Mouse (Mus musculus) limb, embryonic 12.5 days (tissue): ENCODE data around the gene Eva1a. TPM values are rescaled to one million over a fixed set of nuclear protein-coding genes. Genes with fewer than 3 reads are reported as not detected.

Source experiments
- ATAC-seq: fragments of 200-750 bp; cut with Nextera tagmentation; 2 replicates; pipeline ENCODE4 v1.8.0; 2017; ENCODE audit warnings: low read depth, moderate TSS enrichment; ENCODE audit not compliant: insufficient number of reproducible peaks, insufficient read depth, low FRiP score, low TSS enrichment
- H3K27ac ChIP-seq: fragments of 300-500 bp; sonication (generic); 2 replicates; pipeline ENCODE4 v1.5.1; 2016; ENCODE audit warnings: mild to moderate bottlenecking, moderate library complexity
- H3K27me3 ChIP-seq: fragments of 300-500 bp; sonication (generic); 2 replicates; pipeline ENCODE4 v1.6.1; 2016; ENCODE audit warnings: mild to moderate bottlenecking, moderate library complexity
- H3K36me3 ChIP-seq: fragments of 300-500 bp; sonication (generic); 2 replicates; pipeline ENCODE4 v1.6.1; 2016; ENCODE audit warnings: mild to moderate bottlenecking, moderate library complexity
- H3K4me1 ChIP-seq: fragments of 300-500 bp; sonication (generic); replicated peaks from 2 replicates; pipeline ENCODE4 v1.6.1; 2016
- H3K4me2 ChIP-seq: fragments of 300-500 bp; sonication (generic); 2 replicates; pipeline ENCODE4 v1.6.1; 2016; ENCODE audit warnings: mild to moderate bottlenecking, moderate library complexity
- H3K4me3 ChIP-seq: fragments of 300-500 bp; sonication (generic); replicated peaks from 2 replicates; pipeline ENCODE4 v1.5.1; 2016; ENCODE audit warnings: mild to moderate bottlenecking
- H3K9ac ChIP-seq: fragments of 300-500 bp; sonication (generic); replicated peaks from 2 replicates; pipeline ENCODE4 v1.6.1; 2016; ENCODE audit warnings: mild to moderate bottlenecking, moderate library complexity
- H3K9me3 ChIP-seq: fragments of 300-500 bp; sonication (generic); 2 replicates; pipeline ENCODE4 v1.6.1; 2016; ENCODE audit warnings: mild to moderate bottlenecking, moderate library complexity
- WGBS: fragments of 180-500 bp; shearing (Covaris S2); methylation state at CpG from one replicate; pipeline ENCODE4 v1.1.7; 2016; 5-methylcytosine and 5-hydroxymethylcytosine counted together
- polyA plus RNA-seq: library from polyadenylated mRNA; unstranded; fragments of >200 nt; fragmentation: Nextera tagmentation; extraction: Ambion mirVana; gene quantifications from 2 replicates; pipeline ENCODE4 v1.2.1, GENCODE M21; 2016

The Eva1a gene
- polyA plus RNA-seq, 1 experiment from 2014 or later: 32.4 TPM

- no peak overlapping the region for H3K9ac ChIP-seq
- H3K27ac ChIP-seq: no peak overlapping the region
- no peak overlapping the region for H3K4me3 ChIP-seq
- no peaks in the 10 kb centered on the region for H3K27me3 ChIP-seq
- 63% methylated on average over 9 of the region's 9 CpGs for WGBS
- no peaks in the 10 kb centered on the region for H3K9me3 ChIP-seq
- no peak overlapping the region for H3K4me2 ChIP-seq
- H3K4me1 ChIP-seq: no peaks in the 10 kb centered on the region
- no peaks in the 10 kb centered on the region for H3K36me3 ChIP-seq
- no peak for ATAC-seq
Observed at GRCm38 (mm10) chr6:82127827-82128226, 87.0 kb downstream of the Eva1a start.

GRCm38 (mm10) chr6:82129630-82130217 lies 88.9 kb downstream of the Eva1a start:
- ATAC-seq: no peak

GRCm38 (mm10) chr6:82132876-82133591 lies 92.2 kb downstream of the Eva1a start:
- no peaks in the 10 kb centered on the region for H3K36me3 ChIP-seq
- H3K4me2 ChIP-seq: no peak overlapping the region
- no peak overlapping the region for H3K27ac ChIP-seq
- no peaks in the 10 kb centered on the region for H3K27me3 ChIP-seq
- no peaks in the 10 kb centered on the region for H3K4me1 ChIP-seq
- WGBS: 77% methylated on average over 13 of the region's 13 CpGs
- H3K9ac ChIP-seq: no peak overlapping the region
- H3K9me3 ChIP-seq: no peaks in the 10 kb centered on the region
- ATAC-seq: no peak
- H3K4me3 ChIP-seq: no peak overlapping the region

More at GRCm38 (mm10) chr6:82129630-82130217, 88.9 kb downstream of the Eva1a start:
- Histone ChIP-seq H3K9ac (no peak overlapping the region), H3K4me1 (no peaks in the 10 kb centered on the region), H3K9me3 (no peaks in the 10 kb centered on the region), H3K4me2 (no peak overlapping the region), H3K4me3 (no peak overlapping the region), H3K36me3 (no peaks in the 10 kb centered on the region), H3K27me3 (no peaks in the 10 kb centered on the region), H3K27ac (no peak overlapping the region)
- WGBS: 77% methylated on average over 9 of the region's 9 CpGs

GRCm38 (mm10) chr6:82133592-82133978 lies 92.7 kb downstream of the Eva1a start:
- H3K9ac ChIP-seq: no peak overlapping the region
- no peaks in the 10 kb centered on the region for H3K4me1 ChIP-seq
- no peak for ATAC-seq
- no peaks in the 10 kb centered on the region for H3K9me3 ChIP-seq
- no peak overlapping the region for H3K27ac ChIP-seq
- no peaks in the 10 kb centered on the region for H3K36me3 ChIP-seq
- H3K4me3 ChIP-seq: no peak overlapping the region
- WGBS: 73% methylated on average over 7 of the region's 7 CpGs
- no peaks in the 10 kb centered on the region for H3K27me3 ChIP-seq
- H3K4me2 ChIP-seq: no peak overlapping the region

GRCm38 (mm10) chr6:82135959-82136712 lies 95.3 kb downstream of the Eva1a start:
- Histone ChIP-seq H3K36me3 (no peaks in the 10 kb centered on the region), H3K4me1 (no peaks in the 10 kb centered on the region), H3K27me3 (no peaks in the 10 kb centered on the region), H3K4me3 (no peak overlapping the region), H3K27ac (no peak overlapping the region), H3K9ac (no peak overlapping the region), H3K9me3 (0 out of 2 replicates have a peak, but pooled peaks cover 6% of the 10 kb centered on the region), H3K4me2 (no peak overlapping the region)
- 73% methylated on average over 13 of the region's 13 CpGs for WGBS
- ATAC-seq: no peak

Other genes starting within 250 kb of the Eva1a start
- 21.6 and 23.1 TPM in 2 replicates for gene Gcfc2, start 117.4 kb upstream of the Eva1a start, polyA plus RNA-seq
- gene Mrpl19, start 75.1 kb upstream of the Eva1a start, polyA plus RNA-seq: 54.8 and 59.7 TPM in 2 replicates